Mouse (Mus musculus) cerebellum, postnatal 10 days (tissue): ENCODE measurements around the gene Psmb9.

ENCODE experiments used
- DNase-seq, 2 experiments: peaks; one replicate each; pipeline ENCODE4 v3.0.0; 2021; ENCODE audit warnings: mixed read lengths in 2 of 2

The Psmb9 gene

DNA sequence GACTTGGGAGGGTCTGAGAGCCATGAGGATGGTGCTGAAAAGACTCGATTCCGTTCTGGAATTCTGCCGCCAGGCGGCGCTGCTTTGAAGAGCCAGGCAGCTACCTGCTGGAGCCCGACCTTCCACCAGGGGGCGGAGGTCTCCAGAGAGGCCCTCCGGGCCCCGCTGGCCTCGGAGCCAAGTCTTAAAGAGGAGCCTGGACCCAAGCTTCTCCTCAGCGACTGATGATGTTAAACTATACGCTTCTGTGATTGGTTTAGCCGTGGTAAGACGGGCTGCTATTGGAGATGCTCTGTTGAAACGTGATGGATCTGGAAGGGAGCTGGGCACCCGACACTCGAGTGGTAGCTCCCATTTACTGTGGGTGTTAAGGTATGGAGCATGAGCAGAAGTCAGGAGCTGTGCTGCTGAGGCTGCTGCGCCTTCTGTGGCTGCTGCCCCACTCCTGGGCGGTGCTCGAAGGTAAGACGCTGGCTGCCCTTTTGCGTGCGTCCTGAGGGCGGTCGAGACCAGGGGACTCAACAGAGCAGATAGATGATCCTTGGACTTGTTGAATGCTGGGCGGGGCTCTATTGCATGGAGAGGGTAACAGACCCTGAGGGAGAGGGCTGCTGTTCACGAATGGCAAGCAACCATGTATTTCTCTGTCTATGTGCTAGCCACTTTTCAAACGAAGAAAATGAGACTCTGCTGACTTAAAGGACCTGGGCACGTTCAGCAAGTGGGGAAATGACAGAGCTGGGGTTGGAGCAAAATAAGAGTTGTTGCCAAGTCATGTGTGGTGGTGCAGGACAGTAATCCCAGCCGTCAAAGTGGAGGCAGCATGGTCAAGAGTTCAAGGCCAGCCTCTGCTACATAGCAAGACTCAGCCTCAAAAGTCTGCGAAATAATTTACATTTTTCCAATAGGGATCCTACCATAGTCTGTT lies 52.0 kb downstream of the Psmb9 start:
- DNase-seq: peak; percentile 99 to 100

GRCm38 (mm10) chr17:34134451-34134850 lies 53.1 kb downstream of the Psmb9 start:
- peak in 1 of 2 experiments; percentile 4 for DNase-seq

DNA sequence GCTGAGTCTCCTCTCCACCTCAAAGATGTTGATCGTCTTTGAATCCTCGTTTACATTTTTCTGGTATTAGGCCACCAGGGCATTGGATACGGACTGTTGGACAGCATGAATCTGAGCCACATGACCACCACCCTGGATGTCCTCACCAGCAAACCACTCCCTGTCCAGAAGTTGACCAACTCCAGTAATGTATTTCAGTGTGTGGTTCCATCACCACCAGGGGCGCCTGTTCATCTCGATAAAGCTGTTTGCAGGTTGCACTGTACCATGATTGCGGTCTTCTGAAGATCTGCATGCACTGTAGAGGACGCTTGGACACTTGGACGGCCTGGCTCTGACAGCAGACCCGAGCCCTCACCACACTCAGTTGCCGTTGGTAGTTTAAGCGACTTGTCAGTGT lies 54.3 kb downstream of the Psmb9 start:
- peak in 1 of 2 experiments; percentile 39 for DNase-seq
